Mouse (Mus musculus) c-Kit-positive CD71-positive TER-119-positive erythroid progenitor cells, embryonic 14.5 days (primary cell): ENCODE data around the gene Mpv17l2.

Experiments
- DNase-seq: peaks from one replicate; pipeline ENCODE4 v3.0.0-alpha.2; 2013; ENCODE audit warnings: low spot score

The Mpv17l2 gene

DNA sequence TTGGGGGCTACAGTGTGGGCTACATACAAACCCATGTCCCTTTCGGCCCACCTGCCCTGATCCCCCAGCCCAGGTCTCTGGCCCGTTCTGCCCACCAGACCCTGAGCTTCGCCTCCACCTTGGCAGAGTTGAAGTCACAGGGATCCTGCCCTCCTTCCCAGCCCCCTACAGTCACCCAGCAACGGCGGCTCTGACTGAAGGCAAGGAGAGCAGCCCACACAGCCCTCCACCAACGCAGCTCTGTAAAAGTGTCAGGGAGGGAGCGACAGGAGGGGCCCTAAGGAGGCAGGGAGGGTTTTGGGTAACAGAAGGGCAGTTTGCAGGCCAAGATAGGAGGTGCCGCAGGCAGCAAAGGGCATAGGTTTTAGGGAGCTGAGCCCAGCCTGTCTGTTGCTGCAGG lies 30.1 kb upstream of the Mpv17l2 start:
- no peak for DNase-seq

DNA sequence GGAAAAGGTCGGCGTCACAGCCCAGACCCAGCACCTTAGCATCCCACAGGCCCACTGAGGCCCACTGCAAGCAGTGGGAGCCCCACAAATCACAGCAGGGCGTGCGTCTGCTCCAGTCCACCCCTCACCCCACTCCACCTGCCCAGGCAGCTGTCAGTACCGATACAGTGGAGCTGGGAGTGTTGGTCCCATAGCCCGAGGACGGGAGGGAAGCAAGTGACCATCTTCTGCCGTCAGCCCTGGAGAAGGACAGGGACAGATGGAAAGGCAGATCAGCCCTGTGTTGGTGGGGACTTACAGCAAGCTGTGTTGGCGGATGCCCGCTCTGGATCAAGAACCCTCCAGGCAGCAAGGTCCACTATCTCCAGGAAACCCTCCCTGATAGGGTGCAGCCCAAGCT lies 28.3 kb upstream of the Mpv17l2 start:
- no peak for DNase-seq

DNA sequence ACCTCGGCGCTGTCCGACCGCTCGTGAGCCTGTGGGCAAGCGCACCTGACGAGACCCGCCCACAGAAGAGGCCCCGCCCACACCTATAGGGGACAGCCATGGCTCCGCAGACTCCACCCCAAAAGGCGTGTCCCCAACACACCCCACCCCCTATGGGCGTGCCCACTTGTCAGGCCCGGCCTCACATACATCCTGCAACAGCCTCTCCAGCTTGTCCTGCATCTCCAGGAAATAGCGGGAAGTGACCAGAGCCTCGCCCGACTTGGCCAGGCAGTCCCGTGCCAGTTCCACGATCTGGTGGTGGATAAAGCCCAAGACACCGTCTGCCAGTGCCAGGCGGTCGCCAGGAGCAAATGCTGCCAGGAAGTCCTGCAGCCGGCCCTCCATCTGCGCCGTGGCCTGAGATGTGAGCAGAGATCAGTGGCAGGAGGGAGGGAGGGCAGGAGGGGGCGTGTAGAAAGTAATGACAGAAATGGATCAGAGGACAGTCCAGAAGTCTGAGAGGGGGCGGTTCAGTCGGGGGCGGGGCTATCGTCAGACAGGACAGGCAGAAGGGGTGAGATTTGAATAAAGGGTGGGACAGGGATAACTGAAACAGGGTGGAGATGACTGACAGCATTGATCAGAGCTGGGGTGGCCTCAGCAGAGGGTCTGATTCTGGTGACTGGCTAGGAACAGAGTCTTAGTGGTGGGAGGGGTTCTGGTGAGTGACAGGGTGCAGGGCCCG lies 27.4 kb upstream of the Mpv17l2 start:
- no peak for DNase-seq

DNA sequence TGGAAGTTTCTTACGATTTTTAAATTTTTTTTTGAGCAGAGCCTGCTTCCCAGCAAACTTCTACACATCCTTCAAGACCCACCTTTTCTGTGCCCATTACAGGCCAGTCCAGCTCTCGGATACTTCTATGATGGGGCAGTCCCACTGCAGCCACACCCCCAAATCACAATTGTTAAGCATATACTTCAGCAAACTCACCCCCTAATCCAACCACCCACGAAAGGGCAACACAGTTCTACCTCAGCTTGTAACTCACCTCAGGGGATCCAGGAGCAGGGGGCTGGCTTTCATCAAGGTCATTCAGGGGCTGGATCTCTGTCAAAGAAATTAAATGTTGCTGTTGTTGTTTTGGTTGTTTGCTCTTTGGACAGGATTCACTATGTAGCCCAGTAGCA lies 26.3 kb upstream of the Mpv17l2 start:
- no peak for DNase-seq

DNA sequence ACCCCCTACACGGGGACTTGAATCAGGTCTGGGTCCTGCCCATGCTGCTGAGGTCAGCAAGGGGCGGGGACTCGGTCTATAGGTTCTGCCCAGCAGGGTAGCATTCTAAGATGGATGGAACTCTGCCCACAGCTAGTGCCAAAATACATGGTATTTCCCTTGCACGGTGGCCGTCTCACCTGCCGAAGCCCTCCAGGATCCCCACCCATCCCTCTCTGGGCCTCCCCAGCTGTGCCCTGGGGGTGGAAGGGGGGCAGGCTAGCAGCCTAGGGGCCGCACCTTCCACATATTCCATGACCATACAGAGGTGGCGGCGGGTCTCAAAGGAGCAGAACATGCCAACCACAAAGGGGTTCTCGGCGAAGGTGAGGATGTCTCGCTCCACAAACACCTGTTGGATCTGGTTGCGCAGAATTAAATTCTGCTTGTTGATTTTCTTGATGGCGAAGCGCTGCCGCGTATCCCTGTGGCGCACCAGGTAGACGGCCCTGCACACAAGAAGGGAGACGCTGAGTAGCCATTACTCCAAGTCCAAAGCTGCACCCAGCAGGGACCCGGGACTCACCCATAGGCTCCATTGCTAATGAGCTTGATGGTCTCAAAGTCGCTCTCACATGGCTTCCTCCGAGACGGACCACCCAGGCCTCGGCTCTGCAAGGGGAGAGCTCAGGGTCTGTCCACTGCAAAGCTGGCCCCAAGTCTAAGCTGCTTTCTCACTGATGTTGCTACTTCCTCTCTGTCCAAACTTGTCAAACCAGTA lies 25.7 kb upstream of the Mpv17l2 start:
- no peak for DNase-seq

DNA sequence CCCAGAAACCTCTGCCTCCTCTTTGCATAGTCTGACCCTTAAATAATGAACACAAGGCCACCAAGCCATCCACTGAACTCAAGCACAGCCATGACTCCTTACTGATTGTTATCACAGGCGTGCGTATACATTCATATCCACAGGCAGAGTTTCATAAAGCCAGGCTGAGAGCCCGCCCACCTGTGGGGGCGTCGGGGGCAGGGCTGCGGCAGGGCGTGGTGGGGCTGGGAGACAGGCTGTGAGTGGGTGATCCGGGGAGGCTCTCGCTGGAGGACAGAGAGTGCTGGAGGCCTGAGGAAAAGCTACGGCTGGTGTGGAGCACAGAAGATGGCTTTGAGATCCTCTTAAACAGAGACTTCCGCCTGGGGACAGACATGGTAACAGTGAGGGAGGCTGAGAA lies 19.3 kb upstream of the Mpv17l2 start:
- no peak for DNase-seq

DNA sequence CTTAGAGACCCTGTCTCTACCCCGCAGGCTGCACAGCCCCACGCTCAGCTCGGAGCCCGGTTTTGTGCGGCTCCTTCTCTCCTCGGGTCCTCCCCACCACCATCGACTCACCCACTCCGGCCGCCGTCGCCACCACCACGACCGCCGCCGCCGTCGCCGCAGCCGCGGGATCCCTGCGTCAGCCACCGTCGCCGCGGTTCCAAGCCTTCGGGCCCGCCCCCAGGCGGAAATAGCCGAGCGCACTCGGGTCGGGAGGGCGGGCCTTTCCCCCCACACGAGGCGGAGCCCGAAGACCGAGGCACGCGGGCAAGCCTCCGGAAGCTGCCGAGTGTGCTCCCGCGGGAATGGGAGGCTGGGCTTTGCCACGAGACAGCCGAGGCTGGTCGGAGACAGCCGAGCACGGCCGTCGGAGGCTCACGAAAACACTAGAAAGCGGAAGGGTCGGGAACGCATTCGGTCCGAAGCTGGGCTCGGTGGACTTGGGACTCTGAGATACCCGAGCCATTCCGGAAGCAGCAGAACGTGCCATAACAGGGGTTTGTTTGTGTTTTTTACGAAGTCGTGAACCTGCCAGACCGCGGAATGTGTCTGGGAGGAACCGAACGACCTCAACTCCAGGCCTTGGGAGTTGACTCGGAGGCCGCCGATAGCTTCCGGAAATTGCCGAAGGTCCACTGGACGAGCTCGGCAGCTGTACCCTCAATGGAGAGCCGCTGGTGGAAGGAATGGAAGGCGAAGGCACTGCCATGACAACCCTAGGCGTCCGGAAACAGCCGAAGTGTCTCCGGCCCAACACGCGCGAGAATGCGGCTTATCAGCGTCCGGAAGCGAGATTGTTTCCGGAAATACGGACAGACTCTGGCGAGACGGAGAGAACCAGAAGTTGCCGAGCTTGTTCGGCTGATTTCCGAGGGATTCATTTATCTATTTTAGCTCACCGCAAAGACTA lies 16.0 kb upstream of the Mpv17l2 start, which contains the start of gene Pik3r2:
TSS of gene Pik3r2 (minus strand) at position 218 of the 949 bp plus-strand sequence.
- peak; percentile 95 for DNase-seq

DNA sequence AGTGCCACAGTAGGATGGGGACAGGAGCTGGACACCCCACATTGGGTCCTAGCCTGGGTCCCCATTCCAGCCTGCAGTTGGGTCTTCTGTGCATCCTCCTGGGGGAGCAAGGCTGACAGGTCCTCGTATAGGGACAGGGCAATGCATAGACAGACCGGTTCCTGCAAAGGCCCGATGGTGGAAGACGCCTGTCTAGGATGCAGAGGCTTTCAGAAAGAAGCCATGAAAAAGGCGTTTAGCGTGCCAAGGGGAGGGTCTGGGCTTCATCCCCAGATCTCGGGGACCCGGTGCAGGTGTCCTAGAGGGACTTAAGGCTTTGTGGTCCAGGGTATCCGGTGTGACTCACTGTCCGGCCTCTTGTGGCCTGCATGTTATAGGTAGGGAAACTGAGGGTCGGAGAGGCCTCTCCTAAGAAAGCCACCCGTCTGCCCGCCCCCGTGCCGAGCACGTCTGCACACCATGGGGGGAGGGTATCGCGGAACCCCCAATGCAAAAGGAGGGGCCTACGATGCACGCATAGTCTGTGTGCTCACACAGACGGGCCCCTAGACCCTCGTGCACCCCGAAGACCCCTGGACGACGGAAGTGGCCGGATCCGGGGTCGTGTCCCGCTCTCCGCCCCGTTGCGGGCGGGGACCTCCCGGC lies 15.2 kb upstream of the Mpv17l2 start:
- DNase-seq: no peak

DNA sequence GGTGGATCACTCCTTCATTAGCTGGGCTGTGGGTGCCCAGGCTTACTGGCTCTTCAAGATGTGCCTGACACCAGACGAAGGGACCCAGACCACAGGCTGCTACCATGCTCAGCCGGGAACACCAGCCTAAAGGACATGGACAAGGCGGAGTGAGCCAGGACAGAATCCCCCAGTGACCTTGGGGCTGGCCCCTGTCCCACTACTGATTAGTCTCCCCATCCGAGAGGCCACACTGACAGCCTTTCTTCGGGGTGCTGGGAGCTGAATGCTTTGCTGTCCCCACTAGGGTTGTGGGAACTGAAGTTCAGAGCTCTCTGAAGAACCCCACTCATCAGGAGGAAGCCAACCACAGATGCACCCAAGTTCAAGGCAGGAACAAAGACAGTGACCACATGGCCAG lies 14.5 kb upstream of the Mpv17l2 start:
- DNase-seq: no peak

DNA sequence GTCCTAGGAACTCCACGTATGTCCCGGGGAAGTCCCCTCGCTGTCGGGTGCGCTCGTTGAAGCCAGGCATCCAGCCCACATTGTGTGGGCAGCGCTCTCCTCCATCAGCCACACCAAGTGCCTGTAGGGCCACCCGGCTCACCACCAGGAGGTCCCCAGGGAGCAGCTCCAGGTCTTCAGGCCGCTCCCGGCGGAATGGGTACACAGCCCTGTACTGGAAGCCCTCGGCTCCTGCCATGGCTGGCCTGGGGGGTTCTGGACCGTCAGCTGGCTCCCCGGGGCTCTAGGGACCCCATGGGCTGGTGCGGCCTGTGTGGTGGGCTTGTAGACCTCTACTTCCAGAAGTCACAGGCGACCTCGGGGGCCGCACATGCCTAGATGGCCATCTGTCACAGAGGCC lies 14.0 kb upstream of the Mpv17l2 start:
- DNase-seq: no peak

DNA sequence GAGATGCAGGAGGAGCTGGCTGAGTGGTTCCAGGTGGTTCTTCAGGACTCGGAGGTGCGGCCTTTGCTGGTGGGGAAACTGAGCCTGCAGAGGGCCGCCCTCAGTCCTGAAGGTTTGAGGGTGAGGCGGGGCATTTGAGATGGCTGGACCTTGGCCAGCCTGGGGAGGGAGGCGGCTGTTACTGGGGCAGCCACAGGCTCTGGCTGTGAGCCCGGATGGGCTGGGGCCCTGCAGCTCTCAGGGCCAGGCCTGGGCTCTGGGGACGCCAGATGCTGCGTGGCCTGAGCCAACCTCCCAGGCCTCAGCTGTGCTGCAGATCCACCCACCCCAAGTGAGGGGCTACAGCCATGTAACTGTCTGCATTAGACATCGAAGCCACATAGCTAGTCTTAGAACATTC lies 13.1 kb upstream of the Mpv17l2 start:
- DNase-seq: no peak

DNA sequence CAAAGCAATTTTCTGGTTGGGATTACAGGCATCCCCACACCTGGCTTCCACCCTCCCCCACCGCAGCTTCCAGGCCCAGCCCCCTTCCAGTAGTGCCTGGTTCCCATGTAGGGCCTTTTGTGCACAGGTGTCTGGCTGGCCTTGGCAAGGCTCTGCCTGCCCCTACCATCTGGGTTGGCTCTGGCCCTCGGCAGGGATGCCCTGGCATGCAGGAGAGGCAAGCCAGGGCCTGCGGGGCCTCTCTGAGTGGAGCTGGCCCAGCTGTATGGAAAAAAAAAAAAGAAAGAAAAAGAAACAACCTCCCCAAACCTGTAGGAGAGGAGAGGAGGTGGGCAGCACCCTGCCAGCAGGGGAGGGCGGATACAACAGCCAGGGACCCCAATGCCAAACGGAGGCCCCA lies 12.7 kb upstream of the Mpv17l2 start:
- DNase-seq: no peak

DNA sequence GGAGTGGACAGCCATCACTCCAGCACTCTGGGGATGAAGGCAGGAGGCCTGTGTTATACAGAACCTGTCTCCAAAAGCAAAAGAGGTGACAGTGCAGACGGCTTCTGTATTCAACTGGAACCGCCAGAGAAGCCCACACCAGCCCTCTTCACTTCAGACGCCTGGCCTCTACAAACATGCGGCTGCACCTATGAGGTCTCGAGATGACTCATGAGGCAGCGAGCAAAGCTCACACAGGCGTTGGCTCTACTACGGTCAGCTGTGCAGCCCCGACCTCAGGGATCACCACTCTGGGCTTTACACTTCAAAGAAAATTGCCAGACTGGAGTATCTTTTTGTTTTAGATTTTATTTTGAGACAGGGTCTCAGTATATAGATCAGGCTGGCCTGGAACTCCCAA lies 12.1 kb upstream of the Mpv17l2 start:
- DNase-seq: no peak

DNA sequence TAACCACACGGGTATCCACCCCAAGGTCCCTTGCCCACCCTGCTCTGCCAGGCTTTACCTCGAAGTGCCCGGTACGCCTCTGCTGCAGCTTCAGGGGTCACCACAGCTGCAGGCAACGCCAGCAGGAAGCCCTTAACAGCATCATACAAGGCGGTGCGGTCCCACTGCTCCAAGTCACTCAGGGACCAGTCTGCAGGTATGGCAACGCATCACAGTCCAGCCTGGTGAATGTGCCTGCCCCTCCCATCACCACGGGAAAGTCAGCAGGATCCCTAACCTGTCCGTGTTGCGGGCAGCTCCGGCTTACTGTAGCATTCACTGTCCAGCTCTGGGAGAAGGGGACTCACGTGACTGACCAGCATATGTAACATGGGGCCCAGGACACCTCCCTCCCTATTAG lies 11.3 kb upstream of the Mpv17l2 start:
- no peak for DNase-seq

DNA sequence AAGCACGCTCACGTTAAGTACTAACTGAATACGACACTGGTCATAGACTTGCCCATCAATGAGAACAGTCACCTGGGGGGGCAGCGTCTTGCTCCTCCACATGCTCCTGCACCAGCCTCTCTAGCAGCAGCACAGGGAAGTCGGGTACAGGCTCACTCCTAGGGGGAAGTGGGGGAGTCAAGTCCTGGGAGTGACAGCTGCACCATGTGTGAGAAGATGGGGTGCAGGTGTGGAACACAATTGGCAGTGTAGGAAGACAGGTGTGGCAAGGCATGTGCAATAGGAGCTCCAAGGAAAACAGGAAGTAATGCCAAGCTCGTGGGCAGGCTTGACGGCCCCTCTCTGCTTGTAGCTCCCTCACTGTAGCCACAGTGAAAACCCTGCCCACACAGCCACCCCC lies 10.5 kb upstream of the Mpv17l2 start:
- no peak for DNase-seq

DNA sequence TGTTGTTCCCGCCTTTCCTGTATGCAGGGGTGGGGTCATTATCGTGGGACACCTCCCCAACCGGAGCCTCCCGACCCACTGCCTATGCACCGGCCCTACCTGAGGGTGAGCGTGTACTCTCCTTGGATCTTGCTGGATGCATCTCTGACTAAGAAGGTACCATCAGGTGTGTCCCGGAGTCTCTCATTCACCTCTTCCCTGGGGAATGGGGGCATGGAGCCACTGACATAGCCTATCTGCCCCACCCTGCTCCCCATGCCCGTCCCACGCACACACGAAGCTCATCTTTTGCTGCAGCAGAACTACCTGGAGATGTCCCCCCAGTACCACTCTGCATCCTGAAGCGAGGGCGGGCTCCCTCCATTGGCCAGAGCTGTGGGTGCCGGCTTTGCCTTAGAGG lies 10.0 kb upstream of the Mpv17l2 start:
- no peak for DNase-seq

DNA sequence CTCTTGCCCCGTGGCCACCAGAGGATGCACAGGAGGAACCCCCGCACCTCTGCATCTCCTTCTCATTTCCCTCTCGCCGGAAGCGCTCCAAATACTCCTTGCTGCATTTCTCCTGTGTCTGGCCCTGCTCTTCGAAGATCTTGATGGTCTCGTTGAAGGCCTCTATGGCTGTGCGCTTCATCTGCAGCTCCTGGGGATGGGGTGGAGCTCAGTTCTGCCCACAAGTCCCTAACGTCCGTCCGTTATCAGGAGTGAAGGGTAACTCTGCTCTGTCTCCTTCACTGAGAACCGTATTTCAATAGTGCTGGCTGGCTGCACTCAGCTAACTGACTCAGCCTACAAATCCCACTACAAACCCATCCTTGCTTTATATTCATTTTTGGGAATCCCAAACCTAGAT lies 9.1 kb upstream of the Mpv17l2 start:
- DNase-seq: no peak

DNA sequence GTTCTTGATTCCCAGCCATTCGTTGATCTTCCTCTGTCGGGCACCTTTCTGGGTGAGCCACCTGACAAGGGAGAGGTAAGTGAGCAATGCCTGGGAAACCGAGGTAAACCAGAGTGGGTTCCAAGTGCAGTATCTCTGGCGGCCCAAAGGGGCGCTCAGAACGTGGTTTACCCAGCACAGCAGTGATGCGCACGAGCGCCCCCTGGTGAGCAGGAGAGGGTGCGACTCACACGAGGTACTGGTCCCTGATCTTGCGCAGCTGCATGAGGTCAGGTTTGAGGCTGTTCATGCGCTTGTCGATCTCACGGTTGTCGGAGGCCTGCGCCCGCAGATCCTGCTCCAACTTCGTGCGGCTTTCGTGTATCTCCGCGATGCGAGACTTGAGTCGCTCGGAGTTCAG lies 8.6 kb upstream of the Mpv17l2 start:
- DNase-seq: peak; percentile 95

DNA sequence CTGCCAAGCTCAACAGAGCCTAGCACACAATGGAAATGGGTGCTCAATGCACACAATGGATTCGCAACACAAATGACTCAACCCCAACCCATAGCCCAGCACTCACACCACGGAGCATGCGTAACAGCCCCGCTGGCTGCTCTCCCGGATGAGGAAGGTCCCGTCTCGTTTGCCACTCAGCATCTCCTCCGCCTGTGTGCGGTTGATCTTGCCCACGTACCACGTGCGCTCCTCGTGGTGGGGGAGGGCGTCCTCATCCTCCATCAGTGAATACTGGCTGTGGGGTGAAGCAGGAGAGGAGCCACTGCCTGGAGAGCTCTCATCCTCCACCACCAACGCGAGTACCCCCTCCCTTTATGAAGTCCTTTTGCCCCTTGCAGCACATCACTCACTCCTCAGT lies 8.2 kb upstream of the Mpv17l2 start:
- DNase-seq: no peak

DNA sequence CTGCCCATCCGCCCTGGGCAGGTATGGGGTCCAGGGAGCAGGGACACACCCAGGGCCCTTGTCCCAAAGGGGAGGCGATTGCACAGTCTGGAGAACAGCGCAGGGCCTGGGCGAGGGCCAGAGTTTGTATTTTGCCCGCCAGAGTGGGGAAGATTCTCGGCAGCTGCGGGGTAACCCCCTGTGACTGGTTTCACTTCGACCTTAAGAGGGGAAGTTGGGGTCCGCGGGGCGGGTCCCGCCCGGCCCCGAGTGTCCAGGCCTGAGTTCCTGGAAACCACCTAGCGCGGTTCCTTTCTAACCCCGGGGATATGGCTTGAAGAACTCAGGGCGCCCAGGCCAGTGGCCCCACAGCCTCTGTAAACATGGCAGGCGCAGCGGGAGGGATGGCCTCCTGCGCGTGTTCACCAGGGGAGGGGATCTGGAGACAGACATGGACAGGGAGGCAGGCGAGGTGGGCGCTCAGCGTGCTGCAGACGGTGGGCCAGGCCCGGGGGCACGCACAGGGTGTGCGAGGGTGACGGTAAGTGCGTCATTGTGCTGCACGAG lies 7.6 kb upstream of the Mpv17l2 start:
- no peak for DNase-seq

DNA sequence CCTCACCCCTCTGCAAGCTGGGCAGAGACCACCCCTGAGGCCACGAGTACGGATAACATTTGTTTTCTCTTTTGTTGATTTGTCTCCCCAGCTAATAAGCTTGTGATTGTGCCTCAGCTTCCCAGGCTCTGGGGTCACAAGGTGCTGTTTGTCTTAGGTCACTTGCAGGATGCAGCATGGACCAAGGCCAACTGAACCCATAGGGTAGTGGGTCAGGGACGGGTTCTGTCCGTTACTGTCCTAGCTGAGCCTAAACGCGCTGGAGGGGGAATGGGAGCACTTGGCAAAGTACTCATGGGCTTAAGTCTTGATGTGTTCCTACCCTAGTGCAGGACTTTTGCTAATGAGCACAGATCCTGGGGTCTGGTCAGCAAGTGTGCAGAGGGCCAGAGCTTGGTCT lies 6.8 kb upstream of the Mpv17l2 start:
- no peak for DNase-seq
